Mouse (Mus musculus) kidney, adult 2 months (tissue): ENCODE data around the gene Fli1. TPM values are rescaled to one million over a fixed set of nuclear protein-coding genes. Genes with fewer than 3 reads are reported as not detected.
A peak's percentile ranks its signal among the peaks of the same experiment; 100 is the strongest.

Source experiments
- DNase-seq: peaks from one replicate; pipeline ENCODE4 v3.0.0; 2021
- H3K27ac ChIP-seq: fragments of 200-500 bp; 2 replicates; pipeline ENCODE4 v1.5.1; 2012; ENCODE audit warnings: low read depth, low read length, control low read depth, inconsistent platforms; ENCODE audit not compliant: insufficient read depth
- H3K27me3 ChIP-seq: fragments of 200-500 bp; replicated peaks from 2 replicates; pipeline ENCODE4 v1.6.1; 2012; ENCODE audit warnings: mild to moderate bottlenecking, moderate library complexity, low read length, inconsistent platforms; ENCODE audit not compliant: control insufficient read depth, insufficient read depth
- H3K36me3 ChIP-seq: fragments of 200-500 bp; 2 replicates; pipeline ENCODE4 v1.6.1; 2012; ENCODE audit warnings: mild to moderate bottlenecking, moderate library complexity, low read length, inconsistent platforms; ENCODE audit not compliant: control insufficient read depth, insufficient read depth
- H3K4me1 ChIP-seq: fragments of 200-500 bp; 2 replicates; pipeline ENCODE4 v1.6.1; 2011; ENCODE audit warnings: low read length; ENCODE audit not compliant: control insufficient read depth, insufficient read depth
- H3K4me3 ChIP-seq: fragments of 200-500 bp; 2 replicates; pipeline ENCODE4 v1.5.1; 2011; ENCODE audit warnings: mild to moderate bottlenecking, low read depth, low read length, control low read depth; ENCODE audit not compliant: insufficient read depth
- CTCF ChIP-seq: fragments of 200-500 bp; conservative IDR thresholded peaks from 2 replicates; pipeline ENCODE4 v1.5.1; 2011; ENCODE audit warnings: low read depth, mild to moderate bottlenecking, control low read depth, low read length, moderate library complexity, mixed read lengths; ENCODE audit not compliant: insufficient read depth, insufficient read length
- POLR2A ChIP-seq: fragments of 200-500 bp; IDR thresholded peaks from one replicate; pipeline ENCODE4 v1.6.1; 2011; ENCODE audit warnings: low read depth, low read length, control low read depth
- WGBS: fragments of 180-500 bp; shearing (Covaris S2); methylation state at CpG from one replicate; pipeline ENCODE4 v1.1.7; 2018; 5-methylcytosine and 5-hydroxymethylcytosine counted together
- polyA plus RNA-seq: library from polyadenylated mRNA; depleted of rRNA; stranded (reverse); fragments of >200 nt; gene quantifications from 2 replicates; pipeline ENCODE4 v1.2.3, GENCODE M21; 2012

Gene Fli1
- polyA plus RNA-seq, 1 experiment: 9.6 TPM

DNA sequence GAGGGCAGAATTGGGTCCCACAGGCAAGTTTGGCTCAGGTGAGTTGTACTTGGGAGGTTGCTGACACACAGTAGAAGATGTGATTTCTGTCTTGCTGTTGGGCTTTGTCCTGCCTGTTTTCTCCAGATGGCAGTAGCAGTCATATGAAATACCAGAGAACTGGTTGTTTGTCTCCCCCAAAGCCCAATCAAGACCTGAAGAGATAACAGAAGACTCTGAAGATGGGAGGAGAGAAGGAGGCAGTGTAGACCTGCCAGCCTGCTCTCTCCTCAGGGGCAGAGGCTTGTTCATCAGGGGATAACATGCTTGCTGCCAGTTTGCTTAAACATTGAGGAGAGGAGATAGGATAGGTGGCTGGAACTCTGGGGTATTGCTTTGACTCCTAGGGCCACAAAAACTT is 54.0 kb downstream of the Fli1 start:
- no peaks in the 10 kb centered on the region for H3K36me3 ChIP-seq
- no peak overlapping the region for H3K4me3 ChIP-seq
- H3K4me1 ChIP-seq: 0 out of 2 replicates have a peak, but pooled peaks cover 5% of the 10 kb centered on the region
- no peak overlapping the region for H3K27ac ChIP-seq
- H3K27me3 ChIP-seq: no peaks in the 10 kb centered on the region
- TF ChIP-seq CTCF: no peak
- no peak for TF ChIP-seq POLR2A
- no peak for DNase-seq

DNA sequence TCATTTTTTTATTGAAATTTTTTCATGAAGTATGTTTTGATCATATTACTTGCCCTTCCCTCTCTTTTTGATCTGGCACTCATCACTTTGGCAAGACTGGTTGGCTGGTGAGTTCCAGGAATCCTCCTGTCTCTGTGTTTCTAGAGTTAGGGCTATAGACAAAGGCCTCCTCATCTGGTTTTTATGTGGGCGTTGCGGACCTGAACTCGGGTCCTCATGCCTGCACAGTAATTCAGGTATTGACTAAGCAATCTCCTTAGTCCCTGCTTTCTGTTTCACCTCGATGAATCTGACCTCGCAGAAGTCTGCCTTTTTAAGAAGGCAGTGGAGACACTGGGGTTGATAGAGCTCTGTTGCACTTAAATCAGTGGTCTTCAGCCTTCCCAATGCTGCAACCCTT is 54.8 kb downstream of the Fli1 start:
- TF ChIP-seq CTCF (no peak), POLR2A (no peak)
- WGBS: 91% methylated on average over 5 of the region's 5 CpGs
- H3K27ac ChIP-seq: no peak overlapping the region

DNA sequence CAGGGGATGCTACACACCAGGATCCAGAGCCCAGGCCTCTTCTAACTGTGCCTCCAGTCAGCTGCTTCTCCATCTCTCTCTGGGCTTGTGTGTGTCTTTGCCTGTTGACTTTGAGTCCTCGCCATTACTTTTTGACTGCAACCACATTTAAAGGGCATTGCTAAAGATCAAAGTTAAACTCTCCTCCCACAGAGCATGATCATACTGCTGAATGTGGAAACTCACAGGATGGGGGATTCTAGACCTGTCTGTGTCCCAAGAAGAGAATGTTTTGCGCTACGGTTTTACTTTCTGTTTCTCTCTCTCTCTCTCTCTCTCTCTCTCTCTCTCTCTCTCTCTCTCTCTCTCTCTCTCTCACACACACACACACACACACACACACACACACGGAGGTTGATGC is 55.3 kb downstream of the Fli1 start:
- Histone ChIP-seq H3K36me3 (no peaks in the 10 kb centered on the region), H3K4me3 (no peak overlapping the region), H3K4me1 (0 out of 2 replicates have a peak, but pooled peaks cover 5% of the 10 kb centered on the region), H3K27me3 (no peaks in the 10 kb centered on the region), H3K27ac (no peak overlapping the region)
- WGBS: 75% methylated on average over 4 of the region's 4 CpGs
- no peak for TF ChIP-seq POLR2A
- no peak for TF ChIP-seq CTCF
- DNase-seq: no peak

More for the DNA sequence above, 54.8 kb downstream of the Fli1 start:
- DNase-seq: no peak
- Histone ChIP-seq H3K36me3 (no peaks in the 10 kb centered on the region), H3K4me3 (no peak overlapping the region), H3K4me1 (0 out of 2 replicates have a peak, but pooled peaks cover 5% of the 10 kb centered on the region), H3K27me3 (no peaks in the 10 kb centered on the region)

DNA sequence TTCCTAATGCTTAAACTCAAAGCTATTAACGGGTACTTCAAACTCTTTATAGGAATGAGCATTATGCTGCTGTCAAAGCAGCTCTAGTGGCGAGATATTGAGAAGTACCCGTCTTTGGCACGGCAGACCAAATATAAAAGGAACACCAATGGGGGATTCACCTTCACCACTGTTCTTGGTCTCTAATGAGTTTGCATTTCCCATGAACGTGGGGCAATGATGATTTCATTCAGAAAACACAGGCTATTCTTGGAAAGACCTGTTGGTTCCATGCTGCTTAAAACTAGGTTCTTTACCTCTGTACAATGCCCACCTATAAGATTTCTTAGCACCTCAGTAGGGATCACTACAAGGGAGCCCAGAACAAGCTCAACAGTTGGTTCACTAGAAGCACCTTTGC is 62.2 kb downstream of the Fli1 start:
- TF ChIP-seq POLR2A (no peak), CTCF (no peak)
- DNase-seq: no peak
- Histone ChIP-seq H3K4me1 (0 out of 2 replicates have a peak, but pooled peaks cover 4% of the 10 kb centered on the region), H3K36me3 (no peaks in the 10 kb centered on the region), H3K27me3 (no peaks in the 10 kb centered on the region), H3K4me3 (no peak overlapping the region), H3K27ac (no peak overlapping the region)
- 84% methylated on average over 5 of the region's 5 CpGs for WGBS

DNA sequence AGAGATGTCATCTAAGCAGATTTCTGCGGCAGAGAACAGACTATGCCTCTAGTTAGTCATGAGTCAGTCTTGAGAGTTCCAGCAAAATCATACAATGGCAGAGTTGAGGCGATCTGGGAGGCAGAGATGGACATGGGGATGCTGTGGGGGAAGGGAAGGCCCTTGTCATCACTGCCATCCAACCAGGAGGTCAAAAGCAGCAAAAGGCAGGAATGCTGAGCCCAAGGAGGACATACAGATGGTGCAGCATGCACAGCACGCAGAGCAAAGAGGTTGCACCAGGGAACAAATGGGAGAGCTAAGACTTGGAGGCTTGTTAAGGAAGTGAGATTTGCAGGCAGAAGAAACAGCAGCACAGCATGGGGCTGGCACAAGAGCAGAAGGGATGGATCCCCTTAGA is 63.9 kb downstream of the Fli1 start:
- Histone ChIP-seq H3K4me1 (0 out of 2 replicates have a peak, but pooled peaks cover 3% of the 10 kb centered on the region), H3K27me3 (no peaks in the 10 kb centered on the region), H3K36me3 (no peaks in the 10 kb centered on the region), H3K27ac (no peak overlapping the region), H3K4me3 (no peak overlapping the region)
- WGBS: 63% methylated on average over 3 of the region's 3 CpGs
- no peak for DNase-seq
- TF ChIP-seq CTCF (no peak), POLR2A (no peak)

DNA sequence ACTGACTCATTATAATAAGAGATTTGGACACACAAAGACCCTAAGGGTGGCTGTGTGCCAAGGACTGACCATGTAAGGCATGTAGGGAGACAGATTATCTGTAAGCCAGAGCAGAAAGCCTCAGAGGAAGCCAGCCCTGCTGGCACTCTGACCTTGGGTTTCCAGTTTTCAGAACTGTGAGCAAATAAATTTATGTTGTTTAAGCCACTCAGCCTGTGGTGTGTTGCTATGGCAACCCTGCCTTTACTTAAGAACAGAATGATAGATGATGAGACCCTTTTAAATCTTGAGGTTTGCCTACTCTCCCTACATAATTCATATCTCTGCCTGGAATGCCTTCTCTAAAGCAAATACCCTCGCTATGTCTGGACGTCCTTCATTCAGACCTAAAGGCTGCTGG is 64.6 kb downstream of the Fli1 start:
- H3K4me1 ChIP-seq: 0 out of 2 replicates have a peak, but pooled peaks cover 3% of the 10 kb centered on the region
- H3K27me3 ChIP-seq: no peaks in the 10 kb centered on the region
- no peak overlapping the region for H3K4me3 ChIP-seq
- no peak overlapping the region for H3K27ac ChIP-seq
- WGBS: 51% methylated on average over 2 of the region's 2 CpGs
- DNase-seq: peak; percentile 51
- no peaks in the 10 kb centered on the region for H3K36me3 ChIP-seq
- TF ChIP-seq POLR2A (no peak), CTCF (no peak)

DNA sequence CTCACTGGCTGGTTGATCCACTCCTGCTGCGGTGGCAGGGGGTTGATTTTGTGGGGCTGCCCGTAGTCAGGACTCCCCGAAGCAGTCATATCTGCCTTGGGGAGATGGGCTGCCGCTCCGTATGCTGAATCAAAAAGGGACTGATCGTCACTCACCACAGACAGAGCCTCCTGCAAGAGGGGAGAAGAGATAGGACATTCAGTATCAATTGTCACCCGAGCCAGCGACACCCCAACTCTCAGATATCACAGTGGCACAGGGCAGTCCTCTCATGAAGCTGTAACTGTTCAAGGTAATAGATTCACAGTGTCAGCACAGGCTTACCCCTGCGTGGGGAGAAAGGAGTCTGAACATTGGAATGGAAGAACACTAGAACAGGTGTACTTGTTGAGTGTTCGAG is 66.1 kb downstream of the Fli1 start:
- no peak overlapping the region for H3K4me3 ChIP-seq
- no peaks in the 10 kb centered on the region for H3K27me3 ChIP-seq
- H3K36me3 ChIP-seq: no peaks in the 10 kb centered on the region
- 0 out of 2 replicates have a peak, but pooled peaks cover 3% of the 10 kb centered on the region for H3K4me1 ChIP-seq
- DNase-seq: no peak
- TF ChIP-seq CTCF (no peak), POLR2A (no peak)
- no peak overlapping the region for H3K27ac ChIP-seq
- WGBS: 86% methylated on average over 10 of the region's 10 CpGs
